Mouse (Mus musculus) CH12.LX (cell line): ENCODE measurements around the gene Ntm. TPM values are rescaled to one million over a fixed set of nuclear protein-coding genes. Genes with fewer than 3 reads are reported as not detected.

Source experiments
- DNase-seq: peaks from one replicate; pipeline ENCODE4 v3.0.0-alpha.2; 2013; ENCODE audit errors: extremely low read depth
- H3K27ac ChIP-seq: 2 replicates; pipeline ENCODE4 v1.5.1; 2012; ENCODE audit warnings: low read depth, mild to moderate bottlenecking, control low read depth, moderate library complexity; ENCODE audit not compliant: insufficient read depth
- H3K27me3 ChIP-seq: replicated peaks from 2 replicates; pipeline ENCODE3; 2012; ENCODE audit warnings: inconsistent platforms
- H3K36me3 ChIP-seq, 2 experiments: replicated peaks in 1 of 2; 2 replicates each; pipeline versions ENCODE3 to v1.6.1; 2012; ENCODE audit warnings: inconsistent platforms in 1 of 2, low read length in 1 of 2, mild to moderate bottlenecking in 1 of 2, mixed read lengths in 1 of 2, moderate library complexity in 1 of 2; ENCODE audit not compliant: control insufficient read depth in 1 of 2, insufficient read depth in 1 of 2
- H3K4me1 ChIP-seq, 2 experiments: 2 replicates each; pipeline ENCODE4 v1.6.1; 2012; ENCODE audit warnings: inconsistent platforms in 1 of 2, moderate library complexity in 1 of 2; ENCODE audit not compliant: insufficient read depth in 2 of 2, control insufficient read depth in 1 of 2
- H3K4me2 ChIP-seq: 2 replicates; pipeline ENCODE4 v1.6.1; 2012; ENCODE audit warnings: low read depth, mild to moderate bottlenecking, control low read depth; ENCODE audit not compliant: poor library complexity, insufficient read depth, severe bottlenecking
- H3K4me3 ChIP-seq, 3 experiments: fragments of 150-350 bp in 1 of 3; sonication (generic) in 1 of 3; replicated peaks in 1 of 3; 2 replicates each; pipeline versions ENCODE3 to v1.5.1; 2011 to 2012; ENCODE audit warnings: low read depth in 2 of 3, low read length in 2 of 3, mild to moderate bottlenecking in 2 of 3, moderate library complexity in 2 of 3, control low read depth in 1 of 3, improper control_type of control experiment in 1 of 3, inconsistent platforms in 1 of 3, mixed read lengths in 1 of 3; ENCODE audit not compliant: poor library complexity in 1 of 3
- H3K79me2 ChIP-seq: replicated peaks from 2 replicates; pipeline ENCODE4 v1.6.1; 2012; ENCODE audit warnings: mild to moderate bottlenecking, moderate library complexity; ENCODE audit not compliant: control insufficient read depth, poor library complexity, insufficient read depth, severe bottlenecking; ENCODE audit errors: extremely low read depth
- H3K9ac ChIP-seq: 2 replicates; pipeline ENCODE4 v1.6.1; 2012; ENCODE audit warnings: low read depth, mild to moderate bottlenecking, control low read depth, moderate library complexity; ENCODE audit not compliant: insufficient read depth
- H3K9me3 ChIP-seq: replicated peaks from 2 replicates; pipeline ENCODE3; 2012; ENCODE audit warnings: low read length, inconsistent platforms, mixed read lengths
- BHLHE40 ChIP-seq: IDR thresholded peaks from 2 replicates; pipeline ENCODE4 v1.6.1; 2011; ENCODE audit warnings: mild to moderate bottlenecking, low read depth, low read length, improper control_type of control experiment
- CHD1 ChIP-seq: IDR thresholded peaks from 2 replicates; pipeline ENCODE4 v1.6.1; 2012; ENCODE audit warnings: low read depth, low read length, improper control_type of control experiment, inconsistent platforms
- CHD2 ChIP-seq: IDR thresholded peaks from 2 replicates; pipeline ENCODE4 v1.6.1; 2011; ENCODE audit warnings: low read length, improper control_type of control experiment
- E2F4 ChIP-seq: IDR thresholded peaks from 2 replicates; pipeline ENCODE4 v1.6.1; 2011; ENCODE audit warnings: low read depth, low read length, improper control_type of control experiment; ENCODE audit not compliant: insufficient replicate concordance
- ELF1 ChIP-seq: IDR thresholded peaks from 2 replicates; pipeline ENCODE4 v1.6.1; 2014; ENCODE audit warnings: low read depth, mild to moderate bottlenecking, inconsistent platforms, low read length, improper control_type of control experiment
- ETS1 ChIP-seq: conservative IDR thresholded peaks from 2 replicates; pipeline ENCODE4 v1.6.1; 2012; ENCODE audit warnings: low read depth, mild to moderate bottlenecking, inconsistent platforms, low read length, improper control_type of control experiment, moderate library complexity
- JUN ChIP-seq: IDR thresholded peaks from 2 replicates; pipeline ENCODE4 v1.6.1; 2011; ENCODE audit warnings: low read depth, mild to moderate bottlenecking, low read length, improper control_type of control experiment, moderate library complexity; ENCODE audit not compliant: insufficient read depth
- JUND ChIP-seq: conservative IDR thresholded peaks from 2 replicates; pipeline ENCODE4 v1.6.1; 2011; ENCODE audit warnings: low read depth, low read length, improper control_type of control experiment
- KAT2A ChIP-seq: IDR thresholded peaks from 2 replicates; pipeline ENCODE4 v1.6.1; 2012; ENCODE audit warnings: low read length, improper control_type of control experiment, inconsistent platforms; ENCODE audit not compliant: insufficient replicate concordance
- MAX ChIP-seq: IDR thresholded peaks from 2 replicates; pipeline ENCODE4 v1.6.1; 2011; ENCODE audit warnings: low read length, improper control_type of control experiment
- MEF2A ChIP-seq: IDR thresholded peaks from 2 replicates; pipeline ENCODE4 v1.6.1; 2014; ENCODE audit warnings: low read depth, mild to moderate bottlenecking, inconsistent platforms, low read length, improper control_type of control experiment, borderline replicate concordance
- MXI1 ChIP-seq: IDR thresholded peaks from 2 replicates; pipeline ENCODE4 v1.6.1; 2011; ENCODE audit warnings: mild to moderate bottlenecking, low read depth, low read length, improper control_type of control experiment
- NELFE ChIP-seq: IDR thresholded peaks from 2 replicates; pipeline ENCODE4 v1.6.1; 2011; ENCODE audit warnings: low read depth, low read length, improper control_type of control experiment
- NRF1 ChIP-seq: IDR thresholded peaks from 2 replicates; pipeline ENCODE4 v1.6.1; 2014; ENCODE audit warnings: low read depth, mild to moderate bottlenecking, inconsistent platforms, low read length, improper control_type of control experiment, moderate library complexity
- POLR2A ChIP-seq: IDR thresholded peaks from 2 replicates; pipeline ENCODE4 v1.6.1; 2011; ENCODE audit warnings: low read depth, mild to moderate bottlenecking, improper control_type of control experiment, low read length
- POLR2AphosphoS2 ChIP-seq: IDR thresholded peaks from 2 replicates; pipeline ENCODE4 v1.6.1; 2011; ENCODE audit warnings: low read depth, low read length, improper control_type of control experiment
- RAD21 ChIP-seq: IDR thresholded peaks from 2 replicates; pipeline ENCODE4 v1.6.1; 2011; ENCODE audit warnings: low read depth, mild to moderate bottlenecking, low read length, improper control_type of control experiment, moderate library complexity
- RCOR1 ChIP-seq: conservative IDR thresholded peaks from 2 replicates; pipeline ENCODE4 v1.6.1; 2012; ENCODE audit warnings: low read depth, mild to moderate bottlenecking, inconsistent platforms, low read length, improper control_type of control experiment
- SIN3A ChIP-seq: IDR thresholded peaks from 2 replicates; pipeline ENCODE4 v1.6.1; 2012; ENCODE audit warnings: low read length, improper control_type of control experiment, inconsistent platforms
- SMC3 ChIP-seq: IDR thresholded peaks from 2 replicates; pipeline ENCODE4 v1.6.1; 2011; ENCODE audit warnings: low read depth, low read length, improper control_type of control experiment
- TCF12 ChIP-seq: IDR thresholded peaks from 2 replicates; pipeline ENCODE4 v1.6.1; 2014; ENCODE audit warnings: low read depth, mild to moderate bottlenecking, inconsistent platforms, low read length, improper control_type of control experiment
- UBTF ChIP-seq: IDR thresholded peaks from 2 replicates; pipeline ENCODE4 v1.6.1; 2012; ENCODE audit warnings: low read depth, mild to moderate bottlenecking, inconsistent platforms, low read length, improper control_type of control experiment, moderate library complexity
- ZC3H11A ChIP-seq: IDR thresholded peaks from 2 replicates; pipeline ENCODE4 v1.6.1; 2012; ENCODE audit warnings: low read depth, mild to moderate bottlenecking, inconsistent platforms, low read length, improper control_type of control experiment
- ZKSCAN1 ChIP-seq: IDR thresholded peaks from 2 replicates; pipeline ENCODE4 v1.6.1; 2012; ENCODE audit warnings: low read depth, inconsistent platforms, low read length, improper control_type of control experiment, borderline replicate concordance
- dilution Hi-C: fragments of 300-500 bp; cut with MboI; formaldehyde crosslinking; loops from 2 replicates; pipeline ENCODE4 v1.14.3; 2020; ENCODE audit warnings: low sequenced_read_pairs; ENCODE audit not compliant: extremely low pct_unique_long_range_greater_than_20kb, extremely low pct_ligation_motif_present
- in situ Hi-C: fragments of 300-500 bp; cut with MboI; formaldehyde crosslinking; loops from 3 replicates; pipeline ENCODE4 v1.14.3; 2019; ENCODE audit warnings: low sequenced_read_pairs, low pct_ligation_motif_present, low pct_unique_long_range_greater_than_20kb, mixed read lengths
- polyA plus RNA-seq: library from polyadenylated mRNA; unstranded; fragments of >175 nt; gene quantifications from 2 replicates; pipeline ENCODE4 v1.2.1, GENCODE M21; 2012; ENCODE audit warnings: low read depth; ENCODE audit not compliant: insufficient read length
- total RNA-seq, 2 experiments: library from RNA; depleted of rRNA; stranded (reverse); fragments of 300-350 nt in 1 of 2; fragments of >200 nt in 1 of 2; gene quantifications; 2 replicates each; pipeline ENCODE4 v1.2.3; 2012 to 2014

Gene Ntm
- total and polyA plus RNA-seq, 3 experiments, result not detected

DNA sequence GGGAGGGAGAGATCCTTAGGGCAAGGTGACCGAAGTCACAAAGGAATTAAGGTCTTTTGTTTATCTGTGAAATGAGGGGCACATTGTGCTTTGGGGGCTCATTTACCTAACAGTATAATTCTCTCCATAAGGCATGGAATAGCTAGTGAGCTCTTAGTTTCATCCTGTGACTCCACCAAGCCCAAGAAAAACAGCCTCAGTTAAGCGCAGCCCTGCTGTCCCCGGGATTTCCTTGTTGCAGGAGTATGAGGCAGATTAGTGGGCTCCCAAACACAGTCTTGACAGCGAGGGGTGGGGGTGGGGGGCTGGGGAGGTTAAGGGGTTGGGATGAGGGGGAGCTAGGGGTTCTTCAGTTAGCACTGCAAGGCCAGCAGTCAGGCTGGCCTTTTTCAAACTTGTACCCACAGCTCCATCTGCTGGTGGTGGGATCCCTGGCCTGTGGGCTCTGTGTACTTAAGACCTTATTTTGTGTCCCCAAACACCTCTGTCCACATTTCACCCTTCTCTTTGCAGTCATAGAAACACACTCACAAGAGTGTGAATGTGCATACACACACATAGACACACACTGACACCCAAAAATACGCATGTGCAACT, 504.9 kb downstream of the Ntm start:
- Histone ChIP-seq H3K27ac (no peak overlapping the region), H3K9ac (no peak overlapping the region), H3K79me2 (no peaks in the 10 kb centered on the region), H3K9me3 (peaks cover 67% of the 10 kb centered on the region), H3K4me2 (no peak overlapping the region), H3K36me3 (no peaks in the 10 kb centered on the region), H3K4me3 (no peak overlapping the region)
- dilution Hi-C loops, result no loop called here
- TF ChIP-seq ZKSCAN1 (no peak), MAX (no peak), SMC3 (no peak), UBTF (no peak), CHD2 (no peak), MEF2A (no peak), ELF1 (no peak), POLR2A (no peak), ZC3H11A (no peak), JUN (no peak), ETS1 (no peak), POLR2AphosphoS2 (no peak), E2F4 (no peak), JUND (no peak), NELFE (no peak), RAD21 (no peak; the same call in 1 of the 2 replicates), TCF12 (no peak), MXI1 (no peak), BHLHE40 (no peak), NRF1 (no peak)
- TF ChIP-seq, all 38 proteins: peak for 0
- H3K4me1 ChIP-seq, result no peaks in the 10 kb centered on the region
- DNase-seq, result no peak
- no peaks in the 10 kb centered on the region for H3K27me3 ChIP-seq
- in situ Hi-C loops, result no loop called here

GRCm38 (mm10) chr9:29456014-29456413, 506.9 kb downstream of the Ntm start:
- no peak for DNase-seq
- Histone ChIP-seq H3K4me1 (no peaks in the 10 kb centered on the region), H3K36me3 (no peaks in the 10 kb centered on the region), H3K79me2 (no peaks in the 10 kb centered on the region), H3K9ac (no peak overlapping the region), H3K4me2 (no peak overlapping the region), H3K27me3 (no peaks in the 10 kb centered on the region), H3K9me3 (peaks cover 57% of the 10 kb centered on the region), H3K27ac (no peak overlapping the region), H3K4me3 (no peak overlapping the region)
- dilution Hi-C loops (no loop called here), in situ Hi-C loops (no loop called here)
- TF ChIP-seq RAD21 (no peak), KAT2A (no peak), JUN (no peak), JUND (no peak), SIN3A (no peak), RCOR1 (no peak), CHD1 (no peak)
